Mouse (Mus musculus): ENCODE measurements at regions not wholly inside any gene's neighbourhood (a gene's known extent, or its start where the extent isn't known, plus 50 kb on each side); places are given as distances from the start of the nearest gene placed in this dataset.
"Not testable (repeated sequence)": the region's sequence is repeated elsewhere in the genome, so short reads cannot be mapped to it uniquely, and the experiment has no call there.

DNA sequence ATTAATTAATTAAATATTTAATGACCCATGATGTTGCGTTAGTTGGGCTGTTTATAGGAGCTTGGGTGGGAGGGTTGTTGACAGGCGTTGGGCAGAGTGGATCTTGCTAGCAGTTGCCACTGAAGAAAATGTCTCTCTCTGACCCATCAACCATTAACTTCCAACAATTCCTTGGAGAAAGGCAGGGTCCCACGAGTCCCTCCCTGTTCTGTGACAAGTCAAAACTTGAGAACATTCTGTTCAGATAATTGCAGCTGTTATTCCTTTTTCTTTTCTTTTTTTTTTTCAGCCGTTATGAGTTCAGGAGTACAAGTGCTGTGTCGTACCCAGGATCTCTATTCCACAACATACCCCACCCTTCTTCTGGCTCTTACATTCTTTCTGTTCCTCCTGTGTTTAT, 59.8 kb upstream of the Tnfrsf21 start:
- no peak for DNase-seq (ENCODE audit: low spot score in 2 of 2)

DNA sequence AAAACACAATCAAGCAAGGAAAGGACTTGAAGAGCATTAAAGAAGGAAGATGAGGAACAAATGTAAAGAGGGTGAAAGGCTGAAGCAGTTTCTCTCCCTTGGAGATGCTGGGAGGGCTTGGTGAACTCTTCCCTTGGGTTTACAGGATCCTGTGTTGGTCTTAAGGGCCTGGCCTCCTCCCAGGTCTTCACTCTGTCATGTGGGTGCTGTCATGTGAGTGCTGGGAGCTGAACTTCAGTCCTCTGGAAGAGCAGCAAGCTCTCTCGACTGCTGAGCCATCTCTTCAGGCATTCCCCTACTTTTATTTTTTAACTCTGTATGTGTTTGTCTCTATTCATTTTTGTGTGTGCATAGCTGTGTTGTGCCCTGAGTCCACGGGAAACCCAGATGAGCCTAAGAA, 61.6 kb upstream of the Tnfrsf21 start:
- no peak for DNase-seq (ENCODE audit: low spot score in 2 of 2)

DNA sequence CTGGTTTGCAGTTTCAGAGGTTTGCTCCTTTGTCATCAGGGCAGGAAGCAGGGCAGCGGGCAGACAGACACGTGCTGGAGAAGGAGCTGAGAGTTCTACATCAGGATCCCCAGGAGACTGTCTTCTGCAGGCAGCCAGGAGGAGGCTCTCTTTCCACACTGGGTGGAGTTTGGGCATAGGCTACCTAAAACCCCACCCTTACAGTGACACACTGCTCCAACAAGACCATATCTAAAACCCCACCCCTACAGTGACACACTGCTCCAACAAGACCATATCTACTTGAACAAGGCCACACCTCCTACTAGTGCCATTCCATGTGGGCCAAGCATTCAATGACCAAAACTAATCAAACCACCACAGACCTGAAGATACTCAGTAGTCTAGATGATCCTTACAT, 68.0 kb upstream of the Cd2ap start:
- DNase-seq (ENCODE audit: low spot score in 2 of 2) = no peak

DNA sequence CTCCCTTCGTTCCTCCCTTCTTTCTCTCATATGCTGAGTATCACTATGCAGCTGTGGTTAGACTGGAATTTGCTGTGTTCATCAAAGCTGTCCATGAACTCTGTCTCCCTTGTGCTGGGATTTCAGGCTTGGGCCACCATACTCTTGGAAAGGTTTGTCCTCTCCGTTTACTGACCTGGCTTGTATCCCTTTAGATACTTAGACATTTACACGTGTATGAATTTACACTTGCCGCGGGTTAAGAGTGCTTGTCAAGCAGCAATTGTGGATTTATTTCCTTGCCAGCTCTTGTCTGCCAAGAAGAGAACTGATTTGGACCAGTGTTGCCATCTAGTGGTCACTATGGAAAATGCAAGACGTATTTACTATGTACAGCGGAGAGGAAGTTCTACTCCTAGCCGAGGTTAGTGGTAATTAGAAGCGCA, 66.8 kb upstream of the Cd2ap start:
- DNase-seq (ENCODE audit: low spot score in 2 of 2) = peak in 1 of 2 experiments; percentile 56

DNA sequence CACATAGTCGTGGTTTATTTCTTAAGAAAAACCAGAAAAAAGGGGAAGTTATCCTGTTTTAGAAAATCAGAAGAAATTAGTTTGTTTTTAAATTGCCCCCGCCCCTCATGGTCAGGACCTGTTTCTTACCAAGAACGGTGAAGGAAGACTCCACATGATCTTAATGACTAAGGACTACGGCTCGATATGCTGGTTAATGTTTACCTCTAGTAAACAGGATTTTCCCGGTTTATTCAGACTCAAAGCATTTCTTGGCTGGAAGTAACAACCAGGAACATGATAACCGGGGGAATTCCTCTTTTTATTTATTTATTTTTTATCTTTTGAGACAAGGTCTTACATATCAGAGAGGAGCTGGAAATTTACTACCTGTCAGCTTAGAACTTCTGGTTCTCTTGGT, 63.0 kb upstream of the Cd2ap start:
- no peak for DNase-seq (ENCODE audit: low spot score in 2 of 2)

DNA sequence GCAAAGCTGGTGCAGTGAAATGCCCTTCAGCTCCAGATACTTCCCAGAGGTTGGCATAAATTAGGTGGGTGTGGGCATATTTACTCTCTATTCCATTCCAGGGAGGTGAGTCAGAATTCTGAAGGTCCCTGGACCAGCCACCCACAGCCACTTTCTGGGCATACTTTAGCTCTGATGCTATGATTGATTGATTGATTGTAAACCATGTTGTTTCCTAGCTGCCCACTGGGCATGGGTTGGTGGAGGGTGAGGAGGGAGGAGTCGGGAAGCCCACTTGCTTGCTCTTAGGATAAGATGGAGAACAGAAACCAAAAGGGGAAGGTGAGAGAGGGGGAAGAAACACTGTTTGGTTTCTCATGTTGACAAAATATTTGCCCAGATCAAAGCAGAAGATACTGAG, 62.1 kb upstream of the Cd2ap start:
- DNase-seq (ENCODE audit: low spot score in 2 of 2) = no peak

DNA sequence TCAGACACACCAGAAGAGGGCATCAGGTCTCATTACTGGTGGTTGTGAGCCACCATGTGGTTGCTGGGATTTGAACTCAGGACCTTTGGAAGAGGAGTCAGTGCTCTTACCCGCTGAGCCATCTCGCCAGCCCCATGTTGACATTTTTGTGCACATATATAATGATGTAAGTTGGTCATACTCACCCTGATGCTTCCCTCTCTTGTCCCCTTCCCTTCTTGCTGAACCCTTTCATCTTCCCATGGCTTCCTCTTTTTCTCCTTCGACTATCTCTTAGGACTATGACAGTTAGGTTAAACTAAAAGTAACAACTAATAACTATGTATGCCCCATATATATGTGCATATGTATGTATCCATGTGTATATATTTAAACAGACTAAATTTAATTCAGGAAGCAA, 61.0 kb upstream of the Cd2ap start:
- DNase-seq (ENCODE audit: low spot score in 2 of 2) = not testable (repeated sequence)

DNA sequence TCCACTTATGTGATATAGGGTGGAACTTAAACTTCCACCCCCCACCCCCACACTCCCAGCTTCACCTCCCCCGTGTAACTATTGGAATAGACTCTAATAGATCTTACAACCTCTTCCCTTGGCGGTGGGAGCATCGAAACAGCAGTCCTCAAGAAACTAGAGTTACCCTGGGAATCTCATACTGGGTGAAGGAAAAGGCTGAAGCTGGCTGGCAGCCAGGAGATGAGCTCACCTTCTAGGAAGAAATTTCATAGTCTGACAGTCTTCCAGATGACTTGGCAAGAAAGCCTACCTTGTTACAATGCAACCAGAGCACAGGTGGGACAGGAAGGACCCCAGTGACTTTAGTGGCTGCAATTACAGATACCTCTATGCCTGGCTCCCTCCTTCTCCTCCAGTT, 57.6 kb upstream of the Cd2ap start:
- DNase-seq (ENCODE audit: low spot score in 2 of 2) = peak in 1 of 2 experiments; percentile 6

DNA sequence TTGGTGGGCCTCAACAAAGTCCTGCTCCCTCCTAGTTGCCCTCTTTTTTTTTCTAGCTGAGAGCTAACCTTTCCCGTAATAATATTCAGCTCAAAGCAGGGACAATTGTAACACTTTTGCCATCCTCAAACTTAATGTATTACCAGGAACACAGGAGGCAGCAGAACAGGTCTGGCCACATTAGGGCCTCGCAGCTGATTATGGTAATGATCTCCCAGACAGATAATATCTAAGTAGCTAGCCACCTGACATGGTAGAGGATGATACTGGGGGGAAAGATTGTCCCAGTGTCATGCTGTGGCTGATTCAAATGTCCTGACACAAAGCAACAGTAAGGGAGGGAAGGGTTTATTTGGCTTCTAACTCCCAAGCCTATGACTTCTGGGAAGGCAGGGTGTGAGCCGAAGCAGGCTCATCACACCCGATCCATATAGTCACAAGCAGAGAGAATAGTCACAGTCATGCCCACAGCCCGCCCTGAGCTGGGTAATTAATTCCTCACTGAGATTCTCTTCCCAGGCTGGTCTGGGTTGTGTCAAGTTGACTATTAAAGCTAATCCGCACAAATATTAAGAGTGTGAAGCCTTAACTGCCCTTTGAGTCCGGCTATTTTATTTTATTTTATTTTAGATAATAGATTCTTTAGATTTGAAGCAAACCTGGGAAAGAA, 57.0 kb upstream of the Cd2ap start:
- DNase-seq (ENCODE audit: low spot score in 2 of 2) = no peak

DNA sequence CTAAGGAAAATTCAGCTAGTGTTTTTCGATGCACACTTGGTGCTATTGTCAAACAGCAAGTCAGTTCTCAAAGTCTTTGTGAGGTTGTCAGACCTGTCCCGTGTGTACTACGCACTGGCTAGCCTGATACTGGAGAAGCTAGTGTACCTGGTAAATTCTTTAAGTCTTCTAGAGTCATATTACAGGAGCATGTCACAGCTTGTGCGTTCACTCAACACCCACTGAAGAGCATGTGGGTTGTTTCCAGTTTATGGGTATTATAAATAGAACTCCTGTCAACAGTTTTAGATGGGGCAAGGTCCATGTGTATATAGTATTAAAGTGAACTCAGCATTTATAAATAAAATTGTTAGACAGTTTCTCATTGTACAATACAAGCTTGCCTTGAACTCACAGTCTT, 50.9 kb upstream of the Cd2ap start:
- no peak for DNase-seq (ENCODE audit: low spot score in 2 of 2)
